Mouse (Mus musculus) natural killer cell, adult 2 months (primary cell): ENCODE measurements around the gene Ucma.

Source experiments
- DNase-seq, 2 experiments: peaks; one replicate each; pipeline ENCODE4 v3.0.0; 2022; ENCODE audit warnings: low spot score in 2 of 2

The Ucma gene

GRCm38 (mm10) chr2:5001266-5001665 is 25.3 kb downstream of the Ucma start:
- no peak for DNase-seq

- DNase-seq: no peak
Measured at GRCm38 (mm10) chr2:5007107-5007506, 31.2 kb downstream of the Ucma start.

- DNase-seq: no peak
Measured at GRCm38 (mm10) chr2:5011898-5012490, 36.1 kb downstream of the Ucma start.

- peak; percentile 82 to 86 for DNase-seq
Measured at GRCm38 (mm10) chr2:5012491-5013324, 36.8 kb downstream of the Ucma start, which contains the start of gene Mcm10. Mcm10 (minus strand) TSS chr2:5012791.

GRCm38 (mm10) chr2:5014616-5015015 is 38.7 kb downstream of the Ucma start:
- DNase-seq: no peak

GRCm38 (mm10) chr2:5015527-5015926 is 39.6 kb downstream of the Ucma start:
- DNase-seq: no peak

GRCm38 (mm10) chr2:5016922-5017321 is 41.0 kb downstream of the Ucma start:
- no peak for DNase-seq

- no peak for DNase-seq
Measured at GRCm38 (mm10) chr2:5019708-5020107, 43.8 kb downstream of the Ucma start.

GRCm38 (mm10) chr2:5023275-5023674 is 47.4 kb downstream of the Ucma start:
- no peak for DNase-seq

- no peak for DNase-seq
Measured at GRCm38 (mm10) chr2:5023699-5024399, 47.9 kb downstream of the Ucma start.

GRCm38 (mm10) chr2:5025162-5025733 is 49.3 kb downstream of the Ucma start:
- no peak for DNase-seq

- DNase-seq: no peak
Measured at GRCm38 (mm10) chr2:5027057-5027456, 51.1 kb downstream of the Ucma start.

GRCm38 (mm10) chr2:5028047-5028446 is 52.1 kb downstream of the Ucma start:
- no peak for DNase-seq

- no peak for DNase-seq
Measured at GRCm38 (mm10) chr2:5029808-5030207, 53.9 kb downstream of the Ucma start.

GRCm38 (mm10) chr2:5031215-5031614 is 55.3 kb downstream of the Ucma start:
- DNase-seq: no peak

GRCm38 (mm10) chr2:5032665-5033064 is 56.7 kb downstream of the Ucma start:
- no peak for DNase-seq

- no peak for DNase-seq
Measured at GRCm38 (mm10) chr2:5033546-5034420, 57.9 kb downstream of the Ucma start.

- DNase-seq: no peak
Measured at GRCm38 (mm10) chr2:5034801-5035200, 58.9 kb downstream of the Ucma start.

GRCm38 (mm10) chr2:5035241-5035640 is 59.3 kb downstream of the Ucma start:
- no peak for DNase-seq
